Mouse (Mus musculus) left cerebral cortex, postnatal 10 days (tissue): ENCODE measurements around the gene Apoa2. TPM values are rescaled to one million over a fixed set of nuclear protein-coding genes. Genes with fewer than 3 reads are reported as not detected.

ENCODE experiments used
- DNase-seq, 2 experiments: peaks; one replicate each; pipeline ENCODE4 v3.0.0; 2021 to 2022; ENCODE audit warnings: low spot score in 2 of 2, mixed read lengths in 1 of 2; ENCODE audit errors: extremely low spot score in 1 of 2
- intact Hi-C: fragments of 180-260 bp; cut with DNase I; formaldehyde crosslinking; loops from one replicate; pipeline ENCODE4 v1.15.1; 2025
- total RNA-seq, 2 experiments: library from RNA; stranded (reverse); gene quantifications; 2 replicates each; pipeline ENCODE4 v1.2.3; 2021

Apoa2 gene
- total RNA-seq, 2 experiments from 2014 or later: 2.5 to 3.9 TPM

DNA sequence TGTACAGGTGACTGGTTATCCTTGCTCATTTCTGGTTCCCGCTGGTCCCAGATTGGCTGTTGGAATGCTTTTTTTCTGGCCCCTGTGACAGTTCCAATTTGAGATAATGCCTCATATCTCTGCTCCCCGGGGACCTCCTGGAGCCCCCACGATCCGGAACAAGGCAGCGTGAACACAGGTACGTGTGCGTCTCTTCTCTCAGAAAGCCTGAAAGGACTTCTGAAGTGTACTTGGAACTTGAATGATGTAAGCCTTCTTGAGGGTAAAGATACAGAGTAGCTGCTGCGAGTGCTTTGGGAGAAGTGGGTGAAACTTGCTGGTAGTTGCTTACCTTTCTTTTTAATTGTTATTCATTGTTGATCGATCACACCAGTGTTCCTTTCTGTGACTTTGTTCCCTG is 46.3 kb downstream of the Apoa2 start:
- DNase-seq: no peak
- intact Hi-C loops: no loop called here

DNA sequence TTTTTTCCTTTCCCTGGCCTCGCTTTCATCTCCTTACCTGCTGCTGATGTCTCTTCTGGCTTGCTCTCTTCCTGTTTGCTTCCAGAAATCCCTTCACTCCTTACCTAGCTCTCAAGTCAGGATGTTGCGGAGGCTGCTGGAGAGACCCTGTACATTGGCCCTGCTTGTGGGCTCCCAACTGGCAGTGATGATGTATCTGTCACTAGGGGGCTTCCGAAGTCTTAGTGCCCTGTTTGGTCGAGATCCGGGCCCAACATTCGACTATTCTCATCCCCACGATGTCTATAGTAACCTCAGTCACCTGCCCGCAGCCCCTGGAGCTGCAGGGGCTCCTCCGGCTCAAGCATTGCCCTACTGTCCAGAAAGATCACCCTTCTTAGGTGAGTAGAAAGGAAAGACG is 46.8 kb downstream of the Apoa2 start:
- DNase-seq: no peak
- intact Hi-C loops: no loop called here

DNA sequence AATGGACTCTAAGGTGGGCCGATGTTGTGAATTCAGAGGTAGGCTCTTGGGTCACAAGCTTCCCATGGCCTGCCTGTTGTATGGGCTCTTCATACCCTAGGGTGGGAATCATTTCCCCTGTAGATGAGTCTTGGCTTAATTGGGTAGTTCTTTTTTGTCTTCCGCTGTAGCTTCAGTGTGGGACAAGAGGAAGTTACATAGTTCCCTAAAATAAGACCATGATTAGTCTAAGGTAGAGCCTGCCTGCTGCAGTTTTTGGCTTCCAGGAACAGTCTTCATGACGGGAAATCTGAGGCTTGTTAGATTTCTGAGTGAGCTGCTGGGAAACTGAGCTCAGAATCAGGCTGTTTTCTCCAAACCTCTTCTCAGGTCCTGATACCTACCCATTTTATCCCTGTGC is 47.2 kb downstream of the Apoa2 start:
- intact Hi-C loops: no loop called here
- no peak for DNase-seq

DNA sequence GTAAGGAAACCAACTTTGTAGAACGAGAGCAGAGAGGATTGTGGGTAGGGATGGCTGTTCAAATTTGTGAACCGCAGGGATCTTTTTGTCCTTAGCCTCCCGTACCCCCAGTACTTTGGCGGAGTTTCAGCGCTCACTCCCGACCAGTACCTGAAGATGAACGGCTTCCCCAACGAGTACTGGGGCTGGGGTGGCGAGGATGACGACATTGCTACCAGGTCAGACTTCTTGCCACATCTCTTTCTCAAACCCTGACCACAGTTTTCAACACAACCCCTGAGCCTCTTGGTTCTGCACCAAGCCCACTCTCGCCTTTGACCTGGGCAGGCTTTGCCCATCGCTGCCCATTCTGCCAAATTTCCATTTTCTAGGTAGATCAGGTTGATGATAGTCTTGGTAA is 49.3 kb downstream of the Apoa2 start:
- intact Hi-C loops: no loop called here

DNA sequence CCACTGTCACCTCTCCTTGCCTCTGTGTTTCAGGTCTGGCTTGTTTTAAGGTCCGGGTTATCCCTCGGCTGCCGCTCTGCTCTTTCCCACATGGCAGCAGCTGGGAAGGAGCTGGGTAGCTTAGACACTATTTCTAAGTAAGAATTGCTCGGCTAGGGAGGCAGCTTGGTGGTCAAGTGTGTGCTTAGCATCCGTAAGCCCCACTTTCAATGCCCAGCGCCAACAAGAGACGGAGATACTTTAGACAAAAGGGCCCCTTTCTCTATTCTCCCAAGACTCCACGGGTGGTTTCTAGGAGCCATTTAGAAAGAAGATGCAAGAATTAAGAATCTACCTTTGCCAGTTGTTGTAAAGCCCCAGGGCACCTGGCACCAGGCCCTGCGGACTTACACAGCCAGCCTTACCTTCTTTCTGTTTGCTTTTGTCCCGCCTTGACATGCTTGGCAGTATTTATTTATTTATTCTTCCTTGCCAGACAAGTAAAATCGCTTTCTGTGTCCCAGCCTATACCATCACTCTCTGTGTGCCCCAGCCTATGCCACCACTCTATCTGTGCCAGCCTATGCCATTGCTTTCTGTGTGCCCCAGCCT is 50.4 kb downstream of the Apoa2 start:
- DNase-seq: no peak
- intact Hi-C loops: no loop called here

More for the DNA sequence above, 49.3 kb downstream of the Apoa2 start:
- no peak for DNase-seq

Other genes with a start within 250 kb of the Apoa2 start
- gene Fcgr2b, start 248.5 kb upstream of the Apoa2 start, total RNA-seq: 1 to 10 TPM; 3.8 to 5.4 TPM
- gene Fcgr4, start 206.1 kb upstream of the Apoa2 start, total RNA-seq: not detected
- 10 to 100 TPM; 12.5 to 14.2 TPM for gene Fcgr3, start 160.1 kb upstream of the Apoa2 start, total RNA-seq
- under 1 TPM; 0.34 to 0.69 TPM for gene Cfap126, start 111.1 kb upstream of the Apoa2 start, total RNA-seq
- gene Sdhc, start 74.5 kb upstream of the Apoa2 start, total RNA-seq: 100 to 1,000 TPM; 200 to 210 TPM
- gene Mpz, start 74.3 kb upstream of the Apoa2 start, total RNA-seq: not detected
- 10 to 100 TPM; 28.0 to 42.2 TPM for gene Pcp4l1, start 28.8 kb upstream of the Apoa2 start, total RNA-seq
- not detected for gene Nr1i3, start 11.1 kb upstream of the Apoa2 start, total RNA-seq
- gene Tomm40l, start 2.5 kb upstream of the Apoa2 start, total RNA-seq: 10 to 100 TPM; 71.4 to 71.6 TPM
- 10 to 100 TPM; 11.9 to 13.4 TPM for gene Fcer1g, start 9.3 kb downstream of the Apoa2 start, total RNA-seq
- 1 to 10 TPM; 4.6 to 7.2 TPM for gene Adamts4, start 25.4 kb downstream of the Apoa2 start, total RNA-seq
- gene Ndufs2, start 26.3 kb downstream of the Apoa2 start, total RNA-seq: 100 to 1,000 TPM; 243 to 255 TPM
- gene B4galt3, start 45.3 kb downstream of the Apoa2 start, total RNA-seq: 10 to 100 TPM; 59.7 to 64.1 TPM
- 10 to 100 TPM; 20.4 to 21.8 TPM for gene Ppox, start 56.1 kb downstream of the Apoa2 start, total RNA-seq
- gene Usp21, start 62.9 kb downstream of the Apoa2 start, total RNA-seq: 10 to 100 TPM; 51.5 to 53.4 TPM
- gene Ufc1, start 70.0 kb downstream of the Apoa2 start, total RNA-seq: 100 to 1,000 TPM; 110 to 114 TPM
- 10 to 100 TPM; 34.6 to 37.8 TPM for gene Dedd, start 104.1 kb downstream of the Apoa2 start, total RNA-seq
- 10 to 100 TPM; 38.5 to 41.0 TPM for gene Nit1, start 120.6 kb downstream of the Apoa2 start, total RNA-seq
- 100 to 1,000 TPM in 1 of 2 experiments, 10 to 100 TPM in 1; 93.9 to 107 TPM for gene Pfdn2, start 120.6 kb downstream of the Apoa2 start, total RNA-seq
- gene Klhdc9, start 135.7 kb downstream of the Apoa2 start, total RNA-seq: 1 to 10 TPM; 7.1 to 7.8 TPM
- 1 to 10 TPM; 1.4 TPM for gene Nectin4, start 145.0 kb downstream of the Apoa2 start, total RNA-seq
- gene Arhgap30, start 163.9 kb downstream of the Apoa2 start, total RNA-seq: 1 to 10 TPM; 2.0 to 2.1 TPM
- 100 to 1,000 TPM; 110 to 119 TPM for gene Usf1, start 186.3 kb downstream of the Apoa2 start, total RNA-seq
- gene Tstd1, start 193.8 kb downstream of the Apoa2 start, total RNA-seq: 1 to 10 TPM; 1.5 to 2.6 TPM
- gene F11r, start 212.5 kb downstream of the Apoa2 start, total RNA-seq: 1 to 10 TPM; 6.3 to 9.0 TPM